Mouse (Mus musculus): ENCODE results near the gene Ube2d2b. TPM values are rescaled to one million over a fixed set of nuclear protein-coding genes. Genes with fewer than 3 reads are reported as not detected.

Gene Ube2d2b
- polyA plus RNA-seq, 1 experiment from 2014 or later = 0.35 TPM

GRCm38 (mm10) chr5:107807496-107807895 is 22.4 kb upstream of the Ube2d2b start:
- Histone ChIP-seq H3K4me1 (replicated peaks) (no peaks in the 10 kb centered on the region), H3K4me3 (replicated peaks) (no peak overlapping the region), H3K9ac (no peak overlapping the region), H3K9me3 (replicated peaks) (no peaks in the 10 kb centered on the region), H3K27ac (replicated peaks) (no peak overlapping the region), H3K27me3 (no peaks in the 10 kb centered on the region), H3K36me3 (replicated peaks) (peaks cover 55% of the 10 kb centered on the region), H3K4me2 (no peak overlapping the region)
- no peak for ATAC-seq (ENCODE audit: insufficient read depth)
- 86% methylated on average over 4 of the region's 4 CpGs for WGBS (ENCODE audit: insufficient replicate concordance)

- Histone ChIP-seq H3K9me3 (replicated peaks) (no peaks in the 10 kb centered on the region), H3K36me3 (replicated peaks) (peaks cover 85% of the 10 kb centered on the region), H3K4me3 (replicated peaks) (no peak overlapping the region), H3K9ac (no peak overlapping the region), H3K4me1 (replicated peaks) (no peaks in the 10 kb centered on the region), H3K27ac (replicated peaks) (no peak overlapping the region), H3K4me2 (no peak overlapping the region), H3K27me3 (no peaks in the 10 kb centered on the region)
- no peak for ATAC-seq (ENCODE audit: insufficient read depth)
- WGBS (ENCODE audit: insufficient replicate concordance) = 88% methylated on average over 2 of the region's 2 CpGs
Observed at GRCm38 (mm10) chr5:107814651-107815050, 15.2 kb upstream of the Ube2d2b start.

- Histone ChIP-seq H3K4me3 (replicated peaks) (no peak overlapping the region), H3K27me3 (no peaks in the 10 kb centered on the region), H3K27ac (replicated peaks) (peak overlapping the region; percentile 45), H3K4me1 (replicated peaks) (peaks cover 9% of the 10 kb centered on the region), H3K9me3 (replicated peaks) (no peaks in the 10 kb centered on the region), H3K4me2 (no peak overlapping the region), H3K9ac (no peak overlapping the region), H3K36me3 (replicated peaks) (peaks cover 34% of the 10 kb centered on the region)
- ATAC-seq (ENCODE audit: insufficient read depth) = peak; percentile 47; the same call in 1 of the 2 replicates
- WGBS (ENCODE audit: insufficient replicate concordance) = 66% methylated on average over 1 of the region's 1 CpGs
Observed at GRCm38 (mm10) chr5:107822521-107822920, 7.4 kb upstream of the Ube2d2b start.

DNA sequence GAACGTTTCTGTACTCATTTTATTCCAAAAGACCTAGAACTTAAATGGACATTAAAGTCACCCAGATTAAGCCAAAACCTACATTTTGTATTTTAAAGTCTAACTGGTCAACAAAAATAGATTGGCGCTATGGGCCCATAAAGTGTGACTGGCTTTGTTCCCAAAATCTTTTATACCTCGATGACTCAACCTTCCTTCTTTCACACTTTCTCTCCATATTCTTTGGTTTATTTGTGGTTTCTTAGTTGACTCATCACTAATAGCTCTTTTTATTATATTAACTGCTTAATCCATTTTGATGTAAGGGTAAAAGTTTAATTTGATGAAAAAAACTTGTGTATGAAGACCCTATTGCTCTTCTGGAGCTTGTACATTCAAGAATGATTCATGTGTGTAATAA is 1.5 kb downstream of the Ube2d2b start:
- ATAC-seq (ENCODE audit: insufficient read depth) = no peak
- peaks cover 13% of the 10 kb centered on the region for H3K4me1 ChIP-seq (replicated peaks)
- no peaks in the 10 kb centered on the region for H3K27me3 ChIP-seq
- peaks cover 32% of the 10 kb centered on the region for H3K36me3 ChIP-seq (replicated peaks)
- no peak overlapping the region for H3K4me3 ChIP-seq (replicated peaks)
- no peak overlapping the region for H3K4me2 ChIP-seq
- H3K9ac ChIP-seq = no peak overlapping the region
- WGBS (ENCODE audit: insufficient replicate concordance) = 84% methylated on average over 3 of the region's 3 CpGs
- no peaks in the 10 kb centered on the region for H3K9me3 ChIP-seq (replicated peaks)
- H3K27ac ChIP-seq (replicated peaks) = no peak overlapping the region

DNA sequence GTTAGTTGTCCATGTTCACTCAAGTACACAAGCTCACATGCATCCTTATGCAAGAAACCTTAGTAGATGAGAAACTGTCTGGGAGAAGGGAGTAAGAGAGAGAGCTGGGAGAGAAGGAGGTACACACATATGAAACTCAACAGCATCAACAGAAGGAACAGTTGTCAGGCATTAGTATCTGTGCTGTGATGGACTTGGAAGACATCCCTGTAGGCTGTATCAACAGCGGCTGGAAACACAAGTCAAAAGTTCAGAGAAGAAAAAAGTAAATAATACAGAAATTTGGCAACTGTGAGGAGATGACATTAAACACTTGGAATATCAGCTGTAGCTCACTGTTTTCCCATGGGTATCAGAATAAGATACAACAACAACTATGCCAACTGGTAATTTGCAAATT is 4.4 kb downstream of the Ube2d2b start:
- no peak overlapping the region for H3K4me3 ChIP-seq (replicated peaks)
- no peak for ATAC-seq (ENCODE audit: insufficient read depth)
- no peak overlapping the region for H3K4me2 ChIP-seq
- H3K36me3 ChIP-seq (replicated peaks) = peaks cover 44% of the 10 kb centered on the region
- no peak overlapping the region for H3K27ac ChIP-seq (replicated peaks)
- peaks cover 17% of the 10 kb centered on the region for H3K4me1 ChIP-seq (replicated peaks)
- H3K27me3 ChIP-seq = no peaks in the 10 kb centered on the region
- no peak overlapping the region for H3K9ac ChIP-seq
- H3K9me3 ChIP-seq (replicated peaks) = no peaks in the 10 kb centered on the region
- 76% methylated on average over 1 of the region's 1 CpGs for WGBS (ENCODE audit: insufficient replicate concordance)

GRCm38 (mm10) chr5:107838891-107839644 is 9.2 kb downstream of the Ube2d2b start:
- Histone ChIP-seq H3K4me1 (replicated peaks) (peaks cover 20% of the 10 kb centered on the region), H3K4me3 (replicated peaks) (no peak overlapping the region), H3K27ac (replicated peaks) (peak overlapping the region; percentile 15; the same call in 1 of the 2 replicates), H3K27me3 (no peaks in the 10 kb centered on the region), H3K9me3 (replicated peaks) (no peaks in the 10 kb centered on the region), H3K36me3 (replicated peaks) (peaks cover 49% of the 10 kb centered on the region), H3K9ac (no peak overlapping the region), H3K4me2 (no peak overlapping the region)
- peak; percentile 47; the same call in 1 of the 2 replicates for ATAC-seq (ENCODE audit: insufficient read depth)
- 46% methylated on average over 3 of the region's 3 CpGs for WGBS (ENCODE audit: insufficient replicate concordance)

DNA sequence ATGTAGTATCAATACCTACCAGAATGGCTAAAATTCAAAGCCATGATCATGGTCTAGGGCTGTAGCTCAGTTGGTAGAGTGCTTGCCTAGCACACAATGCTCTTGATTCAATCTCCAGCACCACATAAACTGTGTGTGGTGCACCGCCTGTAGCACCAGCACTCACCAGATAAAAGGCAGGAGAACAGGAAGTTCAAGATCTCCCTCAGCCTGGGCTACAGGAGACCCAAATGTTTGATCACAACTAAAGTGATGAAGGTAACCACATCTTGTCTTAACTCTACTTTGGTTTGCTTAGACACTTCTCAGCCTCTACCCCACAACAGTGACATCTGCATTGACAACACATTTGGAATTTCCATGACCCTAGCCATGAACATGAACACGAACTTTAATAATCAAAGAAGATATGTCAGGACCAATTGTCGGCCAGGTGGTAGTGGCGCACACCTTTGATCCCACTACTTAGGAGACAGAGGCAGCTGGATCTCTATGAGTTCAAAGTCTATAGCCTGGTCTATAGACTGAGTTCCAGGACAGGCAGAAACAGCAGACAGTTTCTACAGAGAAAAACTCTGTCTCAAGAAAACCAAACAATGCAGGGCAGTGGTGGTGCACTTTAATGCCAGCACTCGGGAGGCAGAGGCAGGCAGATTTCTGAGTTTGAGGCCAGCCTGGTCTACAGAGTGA is 10.8 kb downstream of the Ube2d2b start:
- H3K4me3 ChIP-seq (replicated peaks) = no peak overlapping the region
- no peaks in the 10 kb centered on the region for H3K27me3 ChIP-seq
- peaks cover 50% of the 10 kb centered on the region for H3K36me3 ChIP-seq (replicated peaks)
- H3K27ac ChIP-seq (replicated peaks) = no peak overlapping the region
- peaks cover 20% of the 10 kb centered on the region for H3K4me1 ChIP-seq (replicated peaks)
- H3K9me3 ChIP-seq (replicated peaks) = no peaks in the 10 kb centered on the region
- H3K9ac ChIP-seq = no peak overlapping the region
- no peak for ATAC-seq (ENCODE audit: insufficient read depth)
- no peak overlapping the region for H3K4me2 ChIP-seq
- WGBS (ENCODE audit: insufficient replicate concordance) = 76% methylated on average over 5 of the region's 5 CpGs

GRCm38 (mm10) chr5:107847349-107847748 is 17.4 kb downstream of the Ube2d2b start:
- 86% methylated on average over 5 of the region's 5 CpGs for WGBS (ENCODE audit: insufficient replicate concordance)
- Histone ChIP-seq H3K9me3 (replicated peaks) (no peaks in the 10 kb centered on the region), H3K4me1 (replicated peaks) (peaks cover 16% of the 10 kb centered on the region; the same call in 1 of the 2 replicates), H3K4me2 (no peak overlapping the region), H3K36me3 (replicated peaks) (peaks cover 34% of the 10 kb centered on the region), H3K9ac (no peak overlapping the region), H3K4me3 (replicated peaks) (no peak overlapping the region), H3K27ac (replicated peaks) (no peak overlapping the region), H3K27me3 (no peaks in the 10 kb centered on the region)
- no peak for ATAC-seq (ENCODE audit: insufficient read depth)

DNA sequence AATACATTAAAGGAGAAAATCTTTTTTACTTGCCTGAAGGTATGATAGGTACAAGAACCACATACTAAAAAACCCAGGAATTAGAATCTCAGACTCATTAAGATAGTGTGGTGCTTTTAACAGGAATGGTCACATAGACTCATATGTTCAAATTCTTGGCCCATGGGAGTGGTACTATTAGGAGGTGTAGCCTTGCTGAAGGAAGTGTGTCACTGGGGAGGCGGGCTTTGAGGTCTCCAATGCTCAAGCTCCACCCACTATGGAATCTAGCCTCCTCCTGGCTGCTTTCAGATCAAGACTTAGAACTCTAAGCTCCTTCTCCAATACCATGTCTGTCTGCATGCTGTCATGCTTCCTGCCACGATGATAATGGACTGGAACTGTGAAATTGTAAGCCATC is 17.9 kb downstream of the Ube2d2b start:
- Histone ChIP-seq H3K9me3 (replicated peaks) (no peaks in the 10 kb centered on the region), H3K27me3 (no peaks in the 10 kb centered on the region), H3K4me3 (replicated peaks) (no peak overlapping the region), H3K4me2 (no peak overlapping the region), H3K4me1 (replicated peaks) (peaks cover 15% of the 10 kb centered on the region), H3K27ac (replicated peaks) (no peak overlapping the region), H3K36me3 (replicated peaks) (peaks cover 32% of the 10 kb centered on the region), H3K9ac (no peak overlapping the region)
- ATAC-seq (ENCODE audit: insufficient read depth) = no peak
- WGBS (ENCODE audit: insufficient replicate concordance) = 77% methylated on average over 2 of the region's 2 CpGs

DNA sequence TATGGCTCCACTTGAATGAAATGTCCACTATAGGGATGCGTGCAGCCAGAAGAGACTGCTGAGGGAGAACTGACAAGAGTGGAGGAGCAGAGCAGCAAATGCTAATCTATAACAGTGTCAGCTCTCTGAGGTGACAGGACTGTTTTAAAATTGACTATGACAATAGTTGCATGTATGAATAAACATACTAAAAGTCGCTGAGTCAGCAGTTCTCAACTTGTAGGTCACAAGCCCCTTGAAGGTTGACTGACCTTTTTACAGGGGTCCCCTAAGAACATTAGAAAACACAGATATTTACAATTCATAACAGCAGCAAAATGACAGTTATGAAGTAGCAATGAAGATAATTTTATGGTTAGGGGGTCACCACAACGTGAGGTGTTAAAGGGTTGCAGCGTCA is 19.1 kb downstream of the Ube2d2b start:
- Histone ChIP-seq H3K4me3 (replicated peaks) (no peak overlapping the region), H3K9me3 (replicated peaks) (no peaks in the 10 kb centered on the region), H3K27me3 (no peaks in the 10 kb centered on the region), H3K4me1 (replicated peaks) (peaks cover 27% of the 10 kb centered on the region), H3K4me2 (no peak overlapping the region), H3K9ac (no peak overlapping the region), H3K27ac (replicated peaks) (no peak overlapping the region), H3K36me3 (replicated peaks) (peaks cover 28% of the 10 kb centered on the region)
- 80% methylated on average over 4 of the region's 4 CpGs for WGBS (ENCODE audit: insufficient replicate concordance)
- ATAC-seq (ENCODE audit: insufficient read depth) = no peak

DNA sequence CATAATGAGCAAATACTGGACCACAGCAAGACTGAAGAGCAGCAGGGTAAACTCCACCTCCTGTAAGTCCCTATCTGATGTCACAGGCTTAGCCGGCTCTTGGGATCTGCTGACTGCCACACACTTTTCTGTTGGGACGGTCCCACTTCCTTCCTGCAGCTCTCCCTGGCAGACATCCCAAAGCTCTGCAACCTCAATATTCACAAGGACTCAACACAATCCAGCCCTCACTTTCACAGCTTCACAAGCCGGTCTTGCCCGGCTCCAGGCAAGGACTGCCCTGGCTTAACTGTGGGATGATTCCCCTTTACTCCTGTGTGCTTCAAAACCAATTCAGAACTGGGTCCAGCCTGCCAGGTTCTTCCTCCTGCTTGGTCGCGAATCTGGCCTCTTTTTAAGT is 23.9 kb downstream of the Ube2d2b start:
- no peak overlapping the region for H3K9ac ChIP-seq
- ATAC-seq (ENCODE audit: insufficient read depth) = peak; percentile 43
- no peaks in the 10 kb centered on the region for H3K9me3 ChIP-seq (replicated peaks)
- no peak overlapping the region for H3K4me3 ChIP-seq (replicated peaks)
- peaks cover 40% of the 10 kb centered on the region for H3K4me1 ChIP-seq (replicated peaks)
- peaks cover 26% of the 10 kb centered on the region for H3K36me3 ChIP-seq (replicated peaks)
- 33% methylated on average over 6 of the region's 6 CpGs for whole genome bisulfite sequencing (ENCODE audit: insufficient replicate concordance)
- H3K4me2 ChIP-seq = 0 out of 2 replicates have a peak overlapping the region, but pooled peaks have one; percentile 6
- H3K27me3 ChIP-seq = no peaks in the 10 kb centered on the region
- H3K27ac ChIP-seq (replicated peaks) = no peak overlapping the region; the same call in 1 of the 2 replicates
